Mouse (Mus musculus): Measurements from ENCODE around the gene Glrx5. TPM values are rescaled to one million over a fixed set of nuclear protein-coding genes. Genes with fewer than 3 reads are reported as not detected.

Gene Glrx5
- polyA plus RNA-seq, 1 experiment from 2014 or later: 312 TPM

GRCm38 (mm10) chr12:105043081-105043480 is 10.6 kb downstream of the Glrx5 start:
- Histone ChIP-seq H3K9me3 (no peaks in the 10 kb centered on the region), H3K4me3 (no peak overlapping the region), H3K27me3 (ENCODE audit: insufficient read depth, poor library complexity, severe bottlenecking) (no peaks in the 10 kb centered on the region), H3K36me3 (peaks cover 47% of the 10 kb centered on the region), H3K4me1 (peaks cover 35% of the 10 kb centered on the region), H3K27ac (no peak overlapping the region)
- 77% methylated on average over 5 of the region's 5 CpGs for whole genome bisulfite sequencing
- no peak for DNase-seq (ENCODE audit: low spot score)

GRCm38 (mm10) chr12:105044775-105045174 is 12.3 kb downstream of the Glrx5 start:
- no peak for DNase-seq (ENCODE audit: low spot score)
- Histone ChIP-seq H3K36me3 (peaks cover 47% of the 10 kb centered on the region), H3K27me3 (ENCODE audit: insufficient read depth, poor library complexity, severe bottlenecking) (no peaks in the 10 kb centered on the region), H3K4me3 (no peak overlapping the region), H3K27ac (no peak overlapping the region), H3K9me3 (no peaks in the 10 kb centered on the region), H3K4me1 (peaks cover 18% of the 10 kb centered on the region)
- WGBS: 83% methylated on average over 9 of the region's 9 CpGs

GRCm38 (mm10) chr12:105048301-105048863 is 15.9 kb downstream of the Glrx5 start:
- peaks cover 11% of the 10 kb centered on the region; the same call in 1 of the 2 replicates for H3K4me1 ChIP-seq
- 81% methylated on average over 17 of the region's 17 CpGs for WGBS
- no peak overlapping the region for H3K4me3 ChIP-seq
- no peaks in the 10 kb centered on the region for H3K9me3 ChIP-seq
- peaks cover 14% of the 10 kb centered on the region for H3K36me3 ChIP-seq
- H3K27ac ChIP-seq: no peak overlapping the region
- DNase-seq (ENCODE audit: low spot score): no peak
- no peaks in the 10 kb centered on the region for H3K27me3 ChIP-seq (ENCODE audit: insufficient read depth, poor library complexity, severe bottlenecking)

GRCm38 (mm10) chr12:105049813-105050212 is 17.3 kb downstream of the Glrx5 start:
- 76% methylated on average over 12 of the region's 12 CpGs for WGBS
- H3K36me3 ChIP-seq: peaks cover 6% of the 10 kb centered on the region; the same call in 1 of the 2 replicates
- H3K27ac ChIP-seq: no peak overlapping the region
- peaks cover 5% of the 10 kb centered on the region; the same call in 1 of the 2 replicates for H3K4me1 ChIP-seq
- H3K9me3 ChIP-seq: no peaks in the 10 kb centered on the region
- H3K4me3 ChIP-seq: no peak overlapping the region
- no peaks in the 10 kb centered on the region for H3K27me3 ChIP-seq (ENCODE audit: insufficient read depth, poor library complexity, severe bottlenecking)
- DNase-seq (ENCODE audit: low spot score): no peak

GRCm38 (mm10) chr12:105050898-105051297 is 18.4 kb downstream of the Glrx5 start:
- 15% methylated on average over 4 of the region's 4 CpGs for WGBS

GRCm38 (mm10) chr12:105054041-105054440 is 21.6 kb downstream of the Glrx5 start:
- H3K36me3 ChIP-seq: no peaks in the 10 kb centered on the region
- DNase-seq (ENCODE audit: low spot score): no peak
- H3K4me3 ChIP-seq: no peak overlapping the region
- no peak overlapping the region for H3K27ac ChIP-seq
- H3K27me3 ChIP-seq (ENCODE audit: insufficient read depth, poor library complexity, severe bottlenecking): no peaks in the 10 kb centered on the region
- H3K4me1 ChIP-seq: no peaks in the 10 kb centered on the region
- no peaks in the 10 kb centered on the region for H3K9me3 ChIP-seq
- 85% methylated on average over 15 of the region's 15 CpGs for WGBS

More at GRCm38 (mm10) chr12:105050898-105051297, 18.4 kb downstream of the Glrx5 start:
- no peak overlapping the region for H3K4me3 ChIP-seq
- H3K36me3 ChIP-seq: peaks cover 4% of the 10 kb centered on the region; the same call in 1 of the 2 replicates
- H3K4me1 ChIP-seq: no peaks in the 10 kb centered on the region
- H3K9me3 ChIP-seq: no peaks in the 10 kb centered on the region
- H3K27ac ChIP-seq: no peak overlapping the region
- DNase-seq (ENCODE audit: low spot score): no peak
- no peaks in the 10 kb centered on the region for H3K27me3 ChIP-seq (ENCODE audit: insufficient read depth, poor library complexity, severe bottlenecking)

- H3K36me3 ChIP-seq: no peaks in the 10 kb centered on the region
- 73% methylated on average over 6 of the region's 6 CpGs for WGBS
These were observed 22.8 kb downstream of the Glrx5 start for GRCm38 (mm10) chr12:105055308-105055707.

GRCm38 (mm10) chr12:105060006-105060405 is 27.5 kb downstream of the Glrx5 start:
- H3K9me3 ChIP-seq: no peaks in the 10 kb centered on the region
- 84% methylated on average over 2 of the region's 2 CpGs for WGBS
- 0 out of 2 replicates have a peak, but pooled peaks cover 9% of the 10 kb centered on the region for H3K27me3 ChIP-seq (ENCODE audit: insufficient read depth, poor library complexity, severe bottlenecking)
- H3K36me3 ChIP-seq: no peaks in the 10 kb centered on the region
- no peaks in the 10 kb centered on the region for H3K4me1 ChIP-seq
- no peak overlapping the region for H3K27ac ChIP-seq
- no peak for DNase-seq (ENCODE audit: low spot score)
- H3K4me3 ChIP-seq: no peak overlapping the region

More at GRCm38 (mm10) chr12:105055308-105055707, 22.8 kb downstream of the Glrx5 start:
- no peak for DNase-seq (ENCODE audit: low spot score)
- Histone ChIP-seq H3K4me1 (no peaks in the 10 kb centered on the region), H3K27ac (no peak overlapping the region), H3K9me3 (no peaks in the 10 kb centered on the region), H3K4me3 (no peak overlapping the region), H3K27me3 (ENCODE audit: insufficient read depth, poor library complexity, severe bottlenecking) (no peaks in the 10 kb centered on the region)

- H3K27ac ChIP-seq: no peak overlapping the region
- 0 out of 2 replicates have a peak, but pooled peaks cover 9% of the 10 kb centered on the region for H3K27me3 ChIP-seq (ENCODE audit: insufficient read depth, poor library complexity, severe bottlenecking)
- H3K9me3 ChIP-seq: no peaks in the 10 kb centered on the region
- no peaks in the 10 kb centered on the region for H3K36me3 ChIP-seq
- WGBS: 45% methylated on average over 28 of the region's 28 CpGs
- DNase-seq (ENCODE audit: low spot score): no peak
- no peak overlapping the region for H3K4me3 ChIP-seq
- H3K4me1 ChIP-seq: no peaks in the 10 kb centered on the region
These were observed 31.0 kb downstream of the Glrx5 start for GRCm38 (mm10) chr12:105063201-105064134.

- 0 out of 2 replicates have a peak, but pooled peaks cover 9% of the 10 kb centered on the region for H3K27me3 ChIP-seq (ENCODE audit: insufficient read depth, poor library complexity, severe bottlenecking)
- no peak overlapping the region for H3K27ac ChIP-seq
- no peak for DNase-seq (ENCODE audit: low spot score)
- no peaks in the 10 kb centered on the region for H3K36me3 ChIP-seq
- no peaks in the 10 kb centered on the region for H3K4me1 ChIP-seq
- WGBS: 77% methylated on average over 4 of the region's 4 CpGs
- H3K9me3 ChIP-seq: no peaks in the 10 kb centered on the region
- H3K4me3 ChIP-seq: no peak overlapping the region
These were observed 31.7 kb downstream of the Glrx5 start for GRCm38 (mm10) chr12:105064168-105064567.

- H3K9me3 ChIP-seq: no peaks in the 10 kb centered on the region
- H3K36me3 ChIP-seq: no peaks in the 10 kb centered on the region
- H3K27ac ChIP-seq: no peak overlapping the region
- H3K4me3 ChIP-seq: no peak overlapping the region
- H3K27me3 ChIP-seq (ENCODE audit: insufficient read depth, poor library complexity, severe bottlenecking): 0 out of 2 replicates have a peak, but pooled peaks cover 9% of the 10 kb centered on the region
- no peak for DNase-seq (ENCODE audit: low spot score)
- 76% methylated on average over 7 of the region's 7 CpGs for WGBS
- H3K4me1 ChIP-seq: no peaks in the 10 kb centered on the region
These were observed 32.6 kb downstream of the Glrx5 start for GRCm38 (mm10) chr12:105065119-105065518.

- Histone ChIP-seq H3K4me1 (no peaks in the 10 kb centered on the region), H3K27ac (no peak overlapping the region), H3K4me3 (no peak overlapping the region), H3K9me3 (no peaks in the 10 kb centered on the region), H3K27me3 (ENCODE audit: insufficient read depth, poor library complexity, severe bottlenecking) (0 out of 2 replicates have a peak, but pooled peaks cover 9% of the 10 kb centered on the region), H3K36me3 (no peaks in the 10 kb centered on the region)
- no peak for DNase-seq (ENCODE audit: low spot score)
- 86% methylated on average over 10 of the region's 10 CpGs for WGBS
These were observed 34.0 kb downstream of the Glrx5 start for GRCm38 (mm10) chr12:105066523-105066922.

GRCm38 (mm10) chr12:105068911-105069310 is 36.4 kb downstream of the Glrx5 start:
- Histone ChIP-seq H3K4me1 (no peaks in the 10 kb centered on the region), H3K36me3 (no peaks in the 10 kb centered on the region), H3K4me3 (no peak overlapping the region), H3K27me3 (ENCODE audit: insufficient read depth, poor library complexity, severe bottlenecking) (no peaks in the 10 kb centered on the region), H3K9me3 (no peaks in the 10 kb centered on the region), H3K27ac (no peak overlapping the region)
- WGBS: 60% methylated on average over 5 of the region's 5 CpGs
- DNase-seq (ENCODE audit: low spot score): no peak

Data from heart, embryonic 10.5 days (tissue).